Mouse (Mus musculus) layer of hippocampus, postnatal 10 days (tissue): ENCODE measurements at regions not wholly inside any gene's neighbourhood (a gene's known extent, or its start where the extent isn't known, plus 50 kb on each side); places are given as distances from the start of the nearest gene placed in this dataset.

Experiments used
- DNase-seq, 2 experiments: peaks; one replicate each; pipeline ENCODE4 v3.0.0; 2021; ENCODE audit warnings: low spot score in 2 of 2

- DNase-seq, result no peak
These were observed 54.0 kb upstream of the Spred2 start for GRCm38 (mm10) chr11:19870136-19870535.

- no peak for DNase-seq
These were observed 50.4 kb upstream of the Spred2 start for GRCm38 (mm10) chr11:19873796-19874195.
